Mouse (Mus musculus): ENCODE measurements around the gene Nmur1.
A peak's percentile ranks its signal among the peaks of the same experiment; 100 is the strongest.

Nmur1 gene

GRCm38 (mm10) chr1:86426128-86426527 lies at the start of gene Nmur1, which contains the start of gene Tex44:
Gene Nmur1, minus strand, starts transcription at chr1:86426228.
Gene Tex44, plus strand, starts transcription at chr1:86426329.
- no peak for DNase-seq (ENCODE audit: low spot score)

- no peak for DNase-seq (ENCODE audit: low spot score)
These were observed 47.2 kb upstream of the Nmur1 start for GRCm38 (mm10) chr1:86473109-86473760.

GRCm38 (mm10) chr1:86472197-86472952 lies 46.3 kb upstream of the Nmur1 start:
- peak; percentile 76 for DNase-seq (ENCODE audit: low spot score)

- DNase-seq (ENCODE audit: low spot score): peak; percentile 65
These were observed 45.5 kb upstream of the Nmur1 start for GRCm38 (mm10) chr1:86471504-86471961.

- no peak for DNase-seq (ENCODE audit: low spot score)
These were observed 44.6 kb upstream of the Nmur1 start for GRCm38 (mm10) chr1:86470519-86471181.

GRCm38 (mm10) chr1:86469876-86470275 lies 43.8 kb upstream of the Nmur1 start:
- no peak for DNase-seq (ENCODE audit: low spot score)

GRCm38 (mm10) chr1:86467416-86467815 lies 41.4 kb upstream of the Nmur1 start:
- DNase-seq (ENCODE audit: low spot score): no peak

GRCm38 (mm10) chr1:86464875-86465224 lies 38.8 kb upstream of the Nmur1 start:
- DNase-seq (ENCODE audit: low spot score): peak; percentile 61

- DNase-seq (ENCODE audit: low spot score): no peak
These were observed 38.3 kb upstream of the Nmur1 start for GRCm38 (mm10) chr1:86464223-86464874.

GRCm38 (mm10) chr1:86459371-86459770 lies 33.3 kb upstream of the Nmur1 start:
- DNase-seq (ENCODE audit: low spot score): no peak

- no peak for DNase-seq (ENCODE audit: low spot score)
These were observed 31.0 kb upstream of the Nmur1 start for GRCm38 (mm10) chr1:86456892-86457581.

- DNase-seq (ENCODE audit: low spot score): no peak
These were observed 26.7 kb upstream of the Nmur1 start for GRCm38 (mm10) chr1:86452713-86453112.

GRCm38 (mm10) chr1:86449966-86450365 lies 23.9 kb upstream of the Nmur1 start:
- DNase-seq (ENCODE audit: low spot score): no peak

- no peak for DNase-seq (ENCODE audit: low spot score)
These were observed 22.2 kb upstream of the Nmur1 start for GRCm38 (mm10) chr1:86448272-86448671.

GRCm38 (mm10) chr1:86447596-86448171 lies 21.7 kb upstream of the Nmur1 start:
- no peak for DNase-seq (ENCODE audit: low spot score)

- peak; percentile 52 for DNase-seq (ENCODE audit: low spot score)
These were observed 17.6 kb upstream of the Nmur1 start for GRCm38 (mm10) chr1:86443386-86444172.

GRCm38 (mm10) chr1:86442832-86443231 lies 16.8 kb upstream of the Nmur1 start:
- DNase-seq (ENCODE audit: low spot score): no peak

- peak; percentile 88 for DNase-seq (ENCODE audit: low spot score)
These were observed 16.2 kb upstream of the Nmur1 start for GRCm38 (mm10) chr1:86441980-86442831.

- DNase-seq (ENCODE audit: low spot score): no peak
These were observed 15.6 kb upstream of the Nmur1 start for GRCm38 (mm10) chr1:86441724-86441979.
